Mouse (Mus musculus) embryonic facial prominence, embryonic 11.5 days (tissue): ENCODE results near the gene Tagln. TPM values are rescaled to one million over a fixed set of nuclear protein-coding genes. Genes with fewer than 3 reads are reported as not detected.

Source experiments
- ATAC-seq: fragments of 200-750 bp; cut with Nextera tagmentation; replicated peaks from 2 replicates; pipeline ENCODE4 v1.8.0; 2017; ENCODE audit warnings: low read depth; ENCODE audit not compliant: insufficient number of reproducible peaks, low FRiP score, low TSS enrichment
- DNase-seq: peaks from one replicate; pipeline ENCODE4 v3.0.0-alpha.2; 2015; ENCODE audit warnings: low spot score
- H3K27ac ChIP-seq: fragments of 300-500 bp; sonication (generic); replicated peaks from 2 replicates; pipeline ENCODE4 v1.5.1; 2014; ENCODE audit warnings: mild to moderate bottlenecking, low read depth, low read length, control low read depth
- H3K27me3 ChIP-seq: fragments of 300-500 bp; sonication (generic); 2 replicates; pipeline ENCODE4 v1.6.1; 2014; ENCODE audit warnings: mild to moderate bottlenecking, low read length, moderate library complexity, mixed read lengths; ENCODE audit not compliant: control insufficient read depth, insufficient read depth
- H3K36me3 ChIP-seq: fragments of 300-500 bp; sonication (generic); replicated peaks from 2 replicates; pipeline ENCODE4 v1.6.1; 2014; ENCODE audit warnings: low read depth, mild to moderate bottlenecking, low read length, moderate library complexity, mixed read lengths; ENCODE audit not compliant: control insufficient read depth, insufficient read depth
- H3K4me1 ChIP-seq: fragments of 300-500 bp; sonication (generic); 2 replicates; pipeline ENCODE4 v1.6.1; 2014; ENCODE audit warnings: low read length, mixed read lengths; ENCODE audit not compliant: control insufficient read depth, insufficient read depth
- H3K4me2 ChIP-seq: fragments of 300-500 bp; sonication (generic); 2 replicates; pipeline ENCODE4 v1.6.1; 2014; ENCODE audit warnings: low read depth, mild to moderate bottlenecking, control low read depth, low read length, moderate library complexity
- H3K4me3 ChIP-seq: fragments of 300-500 bp; sonication (generic); 2 replicates; pipeline ENCODE4 v1.5.1; 2014; ENCODE audit warnings: low read depth, low read length, control low read depth
- H3K9ac ChIP-seq: fragments of 300-500 bp; sonication (generic); replicated peaks from 2 replicates; pipeline ENCODE4 v1.6.1; 2014; ENCODE audit warnings: mild to moderate bottlenecking, control low read depth, low read length
- H3K9me3 ChIP-seq: fragments of 300-500 bp; sonication (generic); replicated peaks from 2 replicates; pipeline ENCODE4 v1.6.1; 2016; ENCODE audit warnings: mild to moderate bottlenecking, low read length, inconsistent platforms, mixed read lengths; ENCODE audit not compliant: control insufficient read depth
- WGBS: fragments of 180-500 bp; shearing (Covaris S2); extraction: QIAGEN DNeasy Blood & Tissue Kit; methylation state at CpG from one replicate; pipeline ENCODE4 v1.1.7; 2014; 5-methylcytosine and 5-hydroxymethylcytosine counted together
- polyA plus RNA-seq: library from polyadenylated mRNA; unstranded; fragments of >200 nt; fragmentation: Nextera tagmentation; extraction: Ambion mirVana; gene quantifications from 2 replicates; pipeline ENCODE4 v1.2.1, GENCODE M21; 2014

Tagln gene
- polyA plus RNA-seq, 1 experiment from 2014 or later = 14.1 TPM

DNA sequence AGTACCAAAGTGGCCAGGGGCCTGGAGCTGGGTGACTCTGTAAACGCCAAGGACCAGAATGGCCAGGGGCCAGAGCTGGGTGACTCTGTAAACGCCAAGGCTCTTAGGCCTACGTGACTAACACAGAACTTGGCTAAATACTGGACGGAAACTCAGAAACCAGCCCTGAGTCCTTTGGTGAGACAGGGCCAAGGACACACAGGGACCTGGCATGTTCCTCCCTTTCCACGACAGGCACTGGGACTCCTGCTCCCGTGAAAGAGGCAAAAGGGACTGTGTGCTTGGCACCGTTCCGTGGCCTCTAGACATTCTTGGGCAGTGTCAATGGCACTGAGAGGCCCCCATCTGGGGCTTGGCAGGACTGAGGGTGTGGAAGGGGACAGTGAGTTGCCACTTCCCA is 2.2 kb upstream of the Tagln start:
- peaks cover 2% of the 10 kb centered on the region for H3K36me3 ChIP-seq
- peaks cover 2% of the 10 kb centered on the region; the same call in 1 of the 2 replicates for H3K4me1 ChIP-seq
- H3K27ac ChIP-seq = no peak overlapping the region
- H3K9ac ChIP-seq = no peak overlapping the region
- no peak for DNase-seq
- WGBS = 91% methylated on average over 8 of the region's 8 CpGs
- no peak for ATAC-seq
- no peak overlapping the region for H3K4me3 ChIP-seq
- H3K9me3 ChIP-seq = no peaks in the 10 kb centered on the region
- H3K4me2 ChIP-seq = no peak overlapping the region
- H3K27me3 ChIP-seq = no peaks in the 10 kb centered on the region

DNA sequence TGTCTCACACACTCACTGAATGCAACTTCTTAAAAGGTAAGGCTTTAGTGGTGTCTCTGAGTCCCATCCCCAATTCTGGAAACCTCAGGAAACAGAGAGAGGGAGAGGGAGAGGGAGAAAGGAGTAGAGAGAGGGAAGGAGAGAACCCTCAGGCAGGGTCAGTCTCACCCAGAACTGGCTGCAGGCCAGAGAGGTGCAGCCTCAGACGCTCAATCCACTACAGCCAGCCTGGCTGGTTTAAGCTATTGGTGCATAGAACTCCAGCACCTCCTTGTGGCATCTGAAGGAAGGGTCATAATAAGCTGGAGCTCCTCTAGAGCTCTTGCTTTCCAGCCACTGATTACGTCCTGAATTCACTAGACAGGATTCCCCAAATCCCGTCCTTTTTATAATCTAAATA is 1.0 kb upstream of the Tagln start:
- Histone ChIP-seq H3K9me3 (no peaks in the 10 kb centered on the region), H3K4me1 (peaks cover 2% of the 10 kb centered on the region; the same call in 1 of the 2 replicates), H3K9ac (no peak overlapping the region), H3K4me3 (no peak overlapping the region), H3K27me3 (no peaks in the 10 kb centered on the region), H3K36me3 (peaks cover 2% of the 10 kb centered on the region), H3K27ac (no peak overlapping the region), H3K4me2 (no peak overlapping the region)
- ATAC-seq = 0 out of 2 replicates have a peak, but pooled peaks have one; percentile 36
- 23% methylated on average over 3 of the region's 3 CpGs for WGBS
- DNase-seq = peak; percentile 76

DNA sequence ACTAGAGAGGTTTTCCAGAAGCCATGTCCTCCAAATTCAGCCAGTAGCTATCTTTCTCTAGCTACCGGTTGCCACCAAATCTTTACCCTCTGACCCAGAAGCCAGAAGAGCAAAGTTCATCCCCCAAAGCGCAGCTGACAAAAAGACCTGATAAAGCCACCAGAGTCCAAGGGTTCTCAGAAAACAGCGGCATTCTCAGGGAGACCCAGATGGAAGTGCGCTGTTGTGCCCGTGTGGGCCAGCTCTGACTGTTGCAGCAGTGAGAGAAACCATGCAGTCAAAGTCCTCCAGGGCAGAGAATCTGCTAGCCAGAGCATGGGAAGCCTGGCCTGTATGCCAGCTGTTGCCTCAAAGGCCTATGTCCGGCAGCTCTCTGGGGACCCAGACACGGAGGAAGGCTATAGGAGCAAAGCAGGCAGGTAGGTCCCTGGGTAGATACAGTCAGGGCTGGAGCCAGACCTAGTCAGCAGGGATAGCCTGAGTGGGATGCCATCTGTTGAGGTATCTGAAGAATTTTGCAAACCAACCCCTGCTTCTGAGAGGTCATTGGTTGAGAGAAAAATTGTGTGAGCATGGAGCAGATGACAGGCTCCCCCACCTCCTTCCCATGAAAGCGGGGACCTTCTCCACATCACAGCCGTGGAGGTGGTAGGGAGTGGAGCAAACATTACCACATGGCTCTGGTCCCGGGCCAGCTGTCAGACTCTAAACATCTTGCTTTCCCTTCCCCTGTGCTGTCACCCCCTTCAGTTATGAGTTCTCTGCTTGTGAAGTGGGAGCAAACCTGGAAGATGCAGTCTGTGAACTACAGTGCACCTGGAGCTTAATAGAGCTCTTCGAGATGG is 3.1 kb downstream of the Tagln start:
- no peaks in the 10 kb centered on the region for H3K9me3 ChIP-seq
- ATAC-seq = no peak
- H3K9ac ChIP-seq = no peak overlapping the region
- H3K27me3 ChIP-seq = no peaks in the 10 kb centered on the region
- peaks cover 2% of the 10 kb centered on the region; the same call in 1 of the 2 replicates for H3K4me1 ChIP-seq
- no peak for DNase-seq
- peaks cover 4% of the 10 kb centered on the region; the same call in 1 of the 2 replicates for H3K36me3 ChIP-seq
- H3K4me3 ChIP-seq = no peak overlapping the region
- WGBS = 81% methylated on average over 11 of the region's 11 CpGs
- H3K4me2 ChIP-seq = no peak overlapping the region
- H3K27ac ChIP-seq = no peak overlapping the region

GRCm38 (mm10) chr9:45931958-45932357 is 3.9 kb downstream of the Tagln start:
- no peaks in the 10 kb centered on the region for H3K9me3 ChIP-seq
- H3K36me3 ChIP-seq = peaks cover 8% of the 10 kb centered on the region; the same call in 1 of the 2 replicates
- H3K27ac ChIP-seq = no peak overlapping the region
- ATAC-seq = no peak
- no peaks in the 10 kb centered on the region for H3K27me3 ChIP-seq
- H3K4me3 ChIP-seq = no peak overlapping the region
- DNase-seq = no peak
- peaks cover 2% of the 10 kb centered on the region; the same call in 1 of the 2 replicates for H3K4me1 ChIP-seq
- WGBS = 68% methylated on average over 1 of the region's 1 CpGs
- H3K9ac ChIP-seq = no peak overlapping the region
- no peak overlapping the region for H3K4me2 ChIP-seq

GRCm38 (mm10) chr9:45929285-45929684 is 6.6 kb downstream of the Tagln start:
- Histone ChIP-seq H3K4me2 (no peak overlapping the region), H3K36me3 (peaks cover 8% of the 10 kb centered on the region; the same call in 1 of the 2 replicates), H3K4me3 (no peak overlapping the region), H3K4me1 (no peaks in the 10 kb centered on the region), H3K9me3 (no peaks in the 10 kb centered on the region), H3K27me3 (no peaks in the 10 kb centered on the region), H3K27ac (no peak overlapping the region), H3K9ac (no peak overlapping the region)
- WGBS = 86% methylated on average over 5 of the region's 5 CpGs
- no peak for ATAC-seq
- DNase-seq = no peak

DNA sequence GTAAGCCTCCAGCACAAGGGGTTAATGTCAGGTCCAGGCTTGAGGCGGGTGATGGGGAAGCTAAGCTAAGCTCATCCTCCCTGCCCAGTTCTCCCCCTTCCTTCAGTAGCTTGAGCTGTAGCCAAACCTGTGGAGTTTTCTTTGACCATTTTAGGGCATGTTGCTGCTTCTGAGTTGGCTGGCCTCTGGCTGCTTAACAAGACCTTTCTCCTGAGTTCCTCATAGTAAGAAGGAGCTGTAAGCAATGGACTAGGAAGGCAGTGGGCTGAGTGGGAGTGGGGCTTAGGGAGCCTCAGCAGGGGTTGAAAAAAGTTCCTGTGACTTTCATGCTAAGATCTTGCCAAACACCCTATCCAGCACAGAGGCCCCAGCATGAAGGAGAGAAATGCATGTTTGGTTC is 16.0 kb downstream of the Tagln start:
- Histone ChIP-seq H3K4me2 (no peak overlapping the region), H3K4me3 (no peak overlapping the region), H3K9ac (no peak overlapping the region), H3K4me1 (no peaks in the 10 kb centered on the region), H3K27me3 (no peaks in the 10 kb centered on the region), H3K36me3 (no peaks in the 10 kb centered on the region; the same call in 1 of the 2 replicates), H3K27ac (no peak overlapping the region), H3K9me3 (no peaks in the 10 kb centered on the region)
- no peak for ATAC-seq
- 60% methylated on average over 1 of the region's 1 CpGs for WGBS
- no peak for DNase-seq

DNA sequence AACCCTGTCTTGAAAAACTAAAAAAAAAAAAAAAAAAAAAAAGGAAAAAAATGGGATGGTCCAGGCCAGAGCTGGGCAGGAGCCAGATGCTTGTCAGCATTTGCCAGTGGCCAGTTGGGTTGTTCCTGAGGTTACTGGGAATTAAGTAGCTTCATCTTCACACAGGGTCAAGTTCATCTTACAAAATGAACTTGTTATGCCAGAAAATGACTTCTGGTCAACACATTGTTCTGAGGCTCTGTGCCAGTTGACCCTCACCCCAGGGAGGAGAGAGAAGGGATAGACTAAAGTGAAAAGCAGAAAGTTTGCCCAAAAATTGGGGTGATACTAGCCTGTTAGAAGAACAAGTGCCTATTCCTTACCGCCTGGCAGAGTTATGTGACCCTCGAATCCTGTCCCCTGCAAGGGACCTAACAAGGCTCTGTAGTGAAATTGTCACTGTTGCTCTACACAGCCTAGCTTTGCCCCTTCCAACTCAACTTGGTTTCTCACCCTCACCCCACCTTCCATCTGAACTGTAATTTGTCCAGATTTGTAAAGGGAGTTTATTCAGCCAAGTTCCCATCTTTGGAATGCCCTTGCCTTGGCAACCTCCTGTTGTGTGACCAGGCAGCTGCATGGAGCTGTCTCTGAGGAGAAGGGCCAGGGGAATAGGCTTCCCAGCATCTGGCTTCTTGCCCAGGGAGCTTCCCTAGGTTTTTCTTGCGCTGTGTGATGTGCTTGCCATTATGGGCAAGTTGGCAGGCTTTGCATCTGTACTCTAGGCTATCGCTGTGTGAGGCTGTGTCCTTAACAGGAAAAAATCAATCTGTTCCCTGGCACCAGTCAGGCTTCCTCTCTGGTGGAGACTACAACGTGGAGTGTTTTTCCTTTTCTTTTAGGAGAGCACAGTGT is 18.6 kb downstream of the Tagln start:
- no peak overlapping the region for H3K4me2 ChIP-seq
- H3K27ac ChIP-seq = no peak overlapping the region
- H3K36me3 ChIP-seq = no peaks in the 10 kb centered on the region; the same call in none of the 2 replicates
- 87% methylated on average over 5 of the region's 5 CpGs for WGBS
- no peaks in the 10 kb centered on the region for H3K9me3 ChIP-seq
- H3K27me3 ChIP-seq = no peaks in the 10 kb centered on the region
- DNase-seq = no peak
- no peak overlapping the region for H3K4me3 ChIP-seq
- H3K9ac ChIP-seq = no peak overlapping the region
- H3K4me1 ChIP-seq = no peaks in the 10 kb centered on the region
- ATAC-seq = no peak
